Mouse (Mus musculus): ENCODE results near the gene Gm11084. TPM values are rescaled to one million over a fixed set of nuclear protein-coding genes. Genes with fewer than 3 reads are reported as not detected.

The Gm11084 gene
- polyA plus RNA-seq, 1 experiment from 2014 or later: not detected

- Histone ChIP-seq H3K4me3 (replicated peaks) (peak overlapping the region; percentile 21; the same call in 1 of the 2 replicates), H3K27ac (no peak overlapping the region), H3K4me1 (peaks cover 12% of the 10 kb centered on the region; the same call in 1 of the 2 replicates), H3K4me2 (peak overlapping the region; percentile 45), H3K27me3 (replicated peaks) (no peaks in the 10 kb centered on the region), H3K9me3 (no peaks in the 10 kb centered on the region), H3K36me3 (no peaks in the 10 kb centered on the region), H3K9ac (no peak overlapping the region)
- 43% methylated on average over 1 of the region's 1 CpGs for WGBS
- no peak for ATAC-seq (ENCODE audit: insufficient read depth, low FRiP score, low read depth)
Observed at GRCm38 (mm10) chr2:72977272-72977671, 9.2 kb downstream of the Gm11084 start.

- H3K27ac ChIP-seq: no peak overlapping the region; the same call in 1 of the 2 replicates
- no peaks in the 10 kb centered on the region for H3K27me3 ChIP-seq (replicated peaks)
- no peak for ATAC-seq (ENCODE audit: insufficient read depth, low FRiP score, low read depth)
- H3K36me3 ChIP-seq: 0 out of 2 replicates have a peak, but pooled peaks cover under 1% of the 10 kb centered on the region
- H3K4me3 ChIP-seq (replicated peaks): no peak overlapping the region
- H3K9ac ChIP-seq: no peak overlapping the region
- H3K4me2 ChIP-seq: no peak overlapping the region
- no peaks in the 10 kb centered on the region for H3K9me3 ChIP-seq
- peaks cover 12% of the 10 kb centered on the region; the same call in 1 of the 2 replicates for H3K4me1 ChIP-seq
Observed at GRCm38 (mm10) chr2:72976036-72976435, 10.5 kb downstream of the Gm11084 start.

- H3K4me1 ChIP-seq: 0 out of 2 replicates have a peak, but pooled peaks cover 5% of the 10 kb centered on the region
- WGBS: 92% methylated on average over 6 of the region's 6 CpGs
- H3K36me3 ChIP-seq: peaks cover 13% of the 10 kb centered on the region
- no peak for ATAC-seq (ENCODE audit: insufficient read depth, low FRiP score, low read depth)
- no peak overlapping the region for H3K4me3 ChIP-seq (replicated peaks)
- H3K9ac ChIP-seq: no peak overlapping the region
- no peak overlapping the region for H3K27ac ChIP-seq
- no peaks in the 10 kb centered on the region for H3K27me3 ChIP-seq (replicated peaks)
- H3K4me2 ChIP-seq: no peak overlapping the region
- H3K9me3 ChIP-seq: no peaks in the 10 kb centered on the region
Observed at GRCm38 (mm10) chr2:72970831-72971230, 15.7 kb downstream of the Gm11084 start.

GRCm38 (mm10) chr2:72970302-72970701 is 16.2 kb downstream of the Gm11084 start:
- H3K27me3 ChIP-seq (replicated peaks): no peaks in the 10 kb centered on the region
- no peak overlapping the region for H3K4me2 ChIP-seq
- H3K27ac ChIP-seq: no peak overlapping the region
- no peaks in the 10 kb centered on the region for H3K4me1 ChIP-seq
- H3K9me3 ChIP-seq: no peaks in the 10 kb centered on the region
- 92% methylated on average over 4 of the region's 4 CpGs for WGBS
- no peak for ATAC-seq (ENCODE audit: insufficient read depth, low FRiP score, low read depth)
- H3K4me3 ChIP-seq (replicated peaks): no peak overlapping the region
- no peak overlapping the region for H3K9ac ChIP-seq
- H3K36me3 ChIP-seq: peaks cover 13% of the 10 kb centered on the region

- H3K36me3 ChIP-seq: peaks cover 13% of the 10 kb centered on the region
Observed at GRCm38 (mm10) chr2:72968536-72968935, 18.0 kb downstream of the Gm11084 start.

GRCm38 (mm10) chr2:72965450-72965849 is 21.1 kb downstream of the Gm11084 start:
- Histone ChIP-seq H3K4me1 (no peaks in the 10 kb centered on the region), H3K9ac (no peak overlapping the region), H3K4me3 (replicated peaks) (no peak overlapping the region), H3K27me3 (replicated peaks) (no peaks in the 10 kb centered on the region), H3K36me3 (peaks cover 12% of the 10 kb centered on the region), H3K27ac (no peak overlapping the region), H3K9me3 (no peaks in the 10 kb centered on the region), H3K4me2 (no peak overlapping the region)
- WGBS: 85% methylated on average over 2 of the region's 2 CpGs
- no peak for ATAC-seq (ENCODE audit: insufficient read depth, low FRiP score, low read depth)

More at GRCm38 (mm10) chr2:72968536-72968935, 18.0 kb downstream of the Gm11084 start:
- Histone ChIP-seq H3K9ac (no peak overlapping the region), H3K4me1 (no peaks in the 10 kb centered on the region), H3K4me3 (replicated peaks) (no peak overlapping the region), H3K9me3 (no peaks in the 10 kb centered on the region), H3K27ac (no peak overlapping the region), H3K4me2 (no peak overlapping the region), H3K27me3 (replicated peaks) (no peaks in the 10 kb centered on the region)
- no peak for ATAC-seq (ENCODE audit: insufficient read depth, low FRiP score, low read depth)
- 92% methylated on average over 1 of the region's 1 CpGs for WGBS

- Histone ChIP-seq H3K4me1 (no peaks in the 10 kb centered on the region), H3K9ac (no peak overlapping the region), H3K4me3 (replicated peaks) (no peak overlapping the region), H3K27ac (no peak overlapping the region), H3K4me2 (no peak overlapping the region), H3K9me3 (no peaks in the 10 kb centered on the region), H3K36me3 (no peaks in the 10 kb centered on the region; the same call in 1 of the 2 replicates), H3K27me3 (replicated peaks) (no peaks in the 10 kb centered on the region)
- WGBS: over 99% methylated on average over 3 of the region's 3 CpGs
- ATAC-seq (ENCODE audit: insufficient read depth, low FRiP score, low read depth): no peak
Observed at GRCm38 (mm10) chr2:72956415-72956814, 30.1 kb downstream of the Gm11084 start.

- WGBS: 83% methylated on average over 3 of the region's 3 CpGs
Observed at GRCm38 (mm10) chr2:72952979-72953378, 33.5 kb downstream of the Gm11084 start.

GRCm38 (mm10) chr2:72935937-72936336 is 50.6 kb downstream of the Gm11084 start:
- WGBS: 33% methylated on average over 1 of the region's 1 CpGs
- ATAC-seq (ENCODE audit: insufficient read depth, low FRiP score, low read depth): no peak
- peaks cover 10% of the 10 kb centered on the region; the same call in 1 of the 2 replicates for H3K36me3 ChIP-seq

More at GRCm38 (mm10) chr2:72952979-72953378, 33.5 kb downstream of the Gm11084 start:
- Histone ChIP-seq H3K27ac (no peak overlapping the region), H3K36me3 (0 out of 2 replicates have a peak, but pooled peaks cover 4% of the 10 kb centered on the region), H3K4me3 (replicated peaks) (no peak overlapping the region), H3K27me3 (replicated peaks) (no peaks in the 10 kb centered on the region), H3K9me3 (no peaks in the 10 kb centered on the region), H3K4me1 (no peaks in the 10 kb centered on the region), H3K4me2 (no peak overlapping the region), H3K9ac (no peak overlapping the region)
- ATAC-seq (ENCODE audit: insufficient read depth, low FRiP score, low read depth): no peak

GRCm38 (mm10) chr2:72932186-72932585 is 54.3 kb downstream of the Gm11084 start:
- Histone ChIP-seq H3K27me3 (replicated peaks) (no peaks in the 10 kb centered on the region), H3K9ac (no peak overlapping the region), H3K4me2 (no peak overlapping the region), H3K27ac (no peak overlapping the region), H3K4me3 (replicated peaks) (no peak overlapping the region), H3K36me3 (peaks cover 3% of the 10 kb centered on the region; the same call in 1 of the 2 replicates), H3K4me1 (no peaks in the 10 kb centered on the region), H3K9me3 (no peaks in the 10 kb centered on the region)
- ATAC-seq (ENCODE audit: insufficient read depth, low FRiP score, low read depth): no peak

More at GRCm38 (mm10) chr2:72935937-72936336, 50.6 kb downstream of the Gm11084 start:
- H3K27ac ChIP-seq: no peak overlapping the region
- H3K9me3 ChIP-seq: no peaks in the 10 kb centered on the region
- no peak overlapping the region for H3K9ac ChIP-seq
- H3K4me2 ChIP-seq: no peak overlapping the region
- H3K4me1 ChIP-seq: no peaks in the 10 kb centered on the region
- no peaks in the 10 kb centered on the region for H3K27me3 ChIP-seq (replicated peaks)
- no peak overlapping the region for H3K4me3 ChIP-seq (replicated peaks)

- no peaks in the 10 kb centered on the region for H3K4me1 ChIP-seq
- ATAC-seq (ENCODE audit: insufficient read depth, low FRiP score, low read depth): no peak
- H3K9ac ChIP-seq: no peak overlapping the region
- H3K4me2 ChIP-seq: no peak overlapping the region
- no peaks in the 10 kb centered on the region for H3K27me3 ChIP-seq (replicated peaks)
- no peak overlapping the region for H3K27ac ChIP-seq
- no peak overlapping the region for H3K4me3 ChIP-seq (replicated peaks)
- WGBS: 87% methylated on average over 10 of the region's 10 CpGs
- no peaks in the 10 kb centered on the region for H3K36me3 ChIP-seq
- no peaks in the 10 kb centered on the region for H3K9me3 ChIP-seq
Observed at GRCm38 (mm10) chr2:72924981-72925380, 61.5 kb downstream of the Gm11084 start.

Measured in stomach, embryonic 15.5 days (tissue).